Mouse (Mus musculus): ENCODE measurements around the gene Gng12. TPM values are rescaled to one million over a fixed set of nuclear protein-coding genes. Genes with fewer than 3 reads are reported as not detected.

Gng12 gene
- total and polyA plus RNA-seq, 2 experiments from 2014 or later, result 43.3 to 60.1 TPM

DNA sequence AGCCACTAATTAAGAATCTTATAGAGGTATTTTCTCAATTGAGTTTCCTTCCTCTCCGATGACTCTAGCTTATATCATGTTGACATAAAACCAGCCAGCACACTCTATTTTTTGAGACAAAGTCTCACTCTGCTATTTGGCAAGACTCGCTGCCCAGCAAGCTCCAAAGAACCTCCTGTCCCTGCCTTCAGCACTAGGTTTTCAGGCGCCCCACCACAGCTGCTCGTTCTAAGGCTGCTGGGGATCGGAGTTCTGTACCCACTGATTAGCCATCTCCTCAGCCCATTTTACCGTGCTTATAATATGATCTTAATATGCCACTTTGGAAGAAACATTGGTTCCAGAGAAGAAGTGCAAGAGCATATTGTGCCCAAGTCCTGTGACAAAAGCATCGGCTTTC, 26.3 kb downstream of the Gng12 start:
- Histone ChIP-seq H3K4me1 (ENCODE audit: insufficient read depth, low read length) (no peaks in the 10 kb centered on the region), H3K36me3 (ENCODE audit: insufficient read depth, low read length) (no peaks in the 10 kb centered on the region), H3K27ac (ENCODE audit: low read depth, low read length) (no peak overlapping the region), H3K4me3 (ENCODE audit: low read depth, low read length) (no peak overlapping the region), H3K9ac (replicated peaks; ENCODE audit: low read length, poor library complexity, severe bottlenecking) (no peak overlapping the region), H3K9me3 (ENCODE audit: low read length) (no peaks in the 10 kb centered on the region), H3K4me2 (ENCODE audit: low read depth, low read length, poor library complexity, severe bottlenecking) (no peak overlapping the region), H3K27me3 (ENCODE audit: insufficient read depth, low read length) (no peaks in the 10 kb centered on the region)
- ATAC-seq (ENCODE audit: low FRiP score), result no peak
- no peak for TF ChIP-seq CTCF (IDR thresholded peaks at IDR 0.05)
- 94% methylated on average over 7 of the region's 7 CpGs for WGBS
- no peak for DNase-seq (ENCODE audit: low spot score)

DNA sequence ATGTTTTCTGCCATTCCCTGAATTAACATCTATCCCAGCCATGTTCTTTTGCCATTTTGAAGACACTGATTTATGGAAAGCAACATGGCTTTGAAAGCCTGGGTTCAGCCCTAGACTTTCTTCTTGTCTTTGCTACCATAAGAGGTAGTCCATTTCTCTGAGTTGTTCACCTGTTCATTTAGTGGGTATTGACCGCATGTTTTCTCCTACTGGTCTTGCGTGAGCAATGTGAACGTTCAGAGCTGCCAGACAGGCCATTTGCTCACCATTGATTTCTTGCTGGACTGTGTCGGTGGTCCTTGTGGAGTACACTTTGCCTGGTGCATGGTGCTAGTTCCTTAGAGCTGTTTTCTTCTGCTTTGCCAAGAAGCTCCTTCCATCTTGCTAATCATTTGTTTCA, 27.7 kb downstream of the Gng12 start:
- Histone ChIP-seq H3K4me3 (ENCODE audit: low read depth, low read length) (no peak overlapping the region), H3K9me3 (ENCODE audit: low read length) (no peaks in the 10 kb centered on the region), H3K9ac (replicated peaks; ENCODE audit: low read length, poor library complexity, severe bottlenecking) (no peak overlapping the region), H3K4me2 (ENCODE audit: low read depth, low read length, poor library complexity, severe bottlenecking) (no peak overlapping the region), H3K36me3 (ENCODE audit: insufficient read depth, low read length) (no peaks in the 10 kb centered on the region), H3K27me3 (ENCODE audit: insufficient read depth, low read length) (no peaks in the 10 kb centered on the region), H3K4me1 (ENCODE audit: insufficient read depth, low read length) (no peaks in the 10 kb centered on the region), H3K27ac (ENCODE audit: low read depth, low read length) (no peak overlapping the region)
- WGBS, result 95% methylated on average over 4 of the region's 4 CpGs
- TF ChIP-seq CTCF (IDR thresholded peaks at IDR 0.05), result no peak
- ATAC-seq (ENCODE audit: low FRiP score) (no peak), DNase-seq (ENCODE audit: low spot score) (no peak)

DNA sequence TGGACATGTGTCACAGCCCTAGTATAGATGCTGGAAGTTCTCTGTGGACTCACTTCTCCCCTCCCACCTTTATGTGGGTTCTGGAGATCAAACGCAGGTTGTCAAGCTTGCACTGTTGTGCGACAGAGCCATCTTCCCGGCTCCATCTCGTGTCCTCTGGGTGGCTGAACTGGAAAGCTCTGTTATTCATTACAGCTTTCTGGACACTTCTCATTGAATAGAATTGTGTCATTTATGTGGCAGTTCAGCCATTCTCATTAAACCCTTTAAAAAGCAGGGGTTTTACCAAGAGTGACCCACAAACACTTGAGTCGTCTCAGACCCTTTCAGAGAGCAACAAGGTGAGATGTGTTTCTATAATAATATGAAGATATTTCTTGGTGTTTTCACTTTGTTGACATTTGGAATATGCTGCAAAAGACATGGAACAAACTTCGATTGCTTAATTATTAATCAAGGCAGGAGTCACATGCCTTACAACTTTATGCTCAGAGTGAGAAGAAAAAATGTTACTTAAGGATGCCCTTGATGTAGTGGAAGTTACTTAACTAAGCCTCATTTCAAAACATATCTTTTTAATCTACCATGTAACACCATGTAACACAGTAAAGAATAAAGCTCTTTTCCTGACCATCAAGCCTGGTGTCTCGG, 28.2 kb downstream of the Gng12 start:
- H3K4me3 ChIP-seq (ENCODE audit: low read depth, low read length), result no peak overlapping the region
- no peak overlapping the region for H3K4me2 ChIP-seq (ENCODE audit: low read depth, low read length, poor library complexity, severe bottlenecking)
- TF ChIP-seq CTCF (IDR thresholded peaks at IDR 0.05), result no peak
- no peaks in the 10 kb centered on the region for H3K9me3 ChIP-seq (ENCODE audit: low read length)
- no peaks in the 10 kb centered on the region for H3K36me3 ChIP-seq (ENCODE audit: insufficient read depth, low read length)
- H3K4me1 ChIP-seq (ENCODE audit: insufficient read depth, low read length), result no peaks in the 10 kb centered on the region
- ATAC-seq (ENCODE audit: low FRiP score) (no peak), DNase-seq (ENCODE audit: low spot score) (no peak)
- WGBS, result 81% methylated on average over 7 of the region's 7 CpGs
- H3K27ac ChIP-seq (ENCODE audit: low read depth, low read length), result no peak overlapping the region
- H3K27me3 ChIP-seq (ENCODE audit: insufficient read depth, low read length), result no peaks in the 10 kb centered on the region
- H3K9ac ChIP-seq (replicated peaks; ENCODE audit: low read length, poor library complexity, severe bottlenecking), result no peak overlapping the region

GRCm38 (mm10) chr6:66926269-66926668, 30.1 kb downstream of the Gng12 start:
- TF ChIP-seq CTCF (IDR thresholded peaks at IDR 0.05), result no peak
- no peak overlapping the region for H3K4me3 ChIP-seq (ENCODE audit: low read depth, low read length)
- no peak overlapping the region for H3K9ac ChIP-seq (replicated peaks; ENCODE audit: low read length, poor library complexity, severe bottlenecking)
- no peaks in the 10 kb centered on the region for H3K27me3 ChIP-seq (ENCODE audit: insufficient read depth, low read length)
- 38% methylated on average over 4 of the region's 4 CpGs for WGBS
- no peaks in the 10 kb centered on the region for H3K4me1 ChIP-seq (ENCODE audit: insufficient read depth, low read length)
- H3K9me3 ChIP-seq (ENCODE audit: low read length), result no peaks in the 10 kb centered on the region
- no peak overlapping the region for H3K27ac ChIP-seq (ENCODE audit: low read depth, low read length)
- no peak overlapping the region for H3K4me2 ChIP-seq (ENCODE audit: low read depth, low read length, poor library complexity, severe bottlenecking)
- ATAC-seq (ENCODE audit: low FRiP score) (no peak), DNase-seq (ENCODE audit: low spot score) (no peak)
- H3K36me3 ChIP-seq (ENCODE audit: insufficient read depth, low read length), result no peaks in the 10 kb centered on the region

DNA sequence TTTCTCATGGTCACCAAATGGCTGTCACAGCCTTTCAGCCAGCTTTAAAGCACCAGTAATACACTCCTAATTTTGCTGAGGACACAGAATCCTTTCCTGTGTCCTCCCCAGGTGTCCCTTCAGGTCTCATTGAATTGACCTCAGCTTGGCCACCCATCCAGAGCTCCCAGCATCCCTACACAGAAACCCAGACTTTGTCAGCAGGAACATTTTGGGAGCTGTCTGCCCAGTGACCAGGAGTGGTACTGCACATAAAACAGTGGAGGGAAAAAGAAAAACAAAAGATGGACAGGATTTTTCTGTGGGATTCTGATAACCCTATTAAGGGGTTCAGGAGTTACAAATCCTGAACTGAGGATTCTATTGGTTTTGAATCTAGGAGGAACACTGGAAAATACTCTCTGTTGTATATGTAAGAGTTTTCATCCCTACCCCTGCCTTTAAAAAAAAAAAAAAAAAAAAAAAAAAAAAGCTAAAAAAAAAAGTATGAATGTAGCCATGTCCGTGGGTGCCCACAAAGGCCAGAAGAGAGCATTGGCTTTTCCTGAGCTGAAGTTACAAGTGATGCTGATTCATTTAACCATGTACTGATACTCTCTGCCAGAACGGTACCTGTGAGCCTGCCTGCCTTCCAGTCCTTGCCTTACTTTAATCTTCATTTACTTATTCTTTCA, 32.9 kb downstream of the Gng12 start:
- Histone ChIP-seq H3K9ac (replicated peaks; ENCODE audit: low read length, poor library complexity, severe bottlenecking) (no peak overlapping the region), H3K27me3 (ENCODE audit: insufficient read depth, low read length) (no peaks in the 10 kb centered on the region), H3K27ac (ENCODE audit: low read depth, low read length) (no peak overlapping the region), H3K9me3 (ENCODE audit: low read length) (no peaks in the 10 kb centered on the region), H3K36me3 (ENCODE audit: insufficient read depth, low read length) (no peaks in the 10 kb centered on the region), H3K4me1 (ENCODE audit: insufficient read depth, low read length) (no peaks in the 10 kb centered on the region), H3K4me2 (ENCODE audit: low read depth, low read length, poor library complexity, severe bottlenecking) (no peak overlapping the region), H3K4me3 (ENCODE audit: low read depth, low read length) (no peak overlapping the region)
- WGBS, result 71% methylated on average over 2 of the region's 2 CpGs
- no peak for ATAC-seq (ENCODE audit: low FRiP score)
- DNase-seq (ENCODE audit: low spot score), result peak; percentile 22
- peak; percentile 47 for TF ChIP-seq CTCF (IDR thresholded peaks at IDR 0.05)

GRCm38 (mm10) chr6:66929694-66930093, 33.5 kb downstream of the Gng12 start:
- no peaks in the 10 kb centered on the region for H3K4me1 ChIP-seq (ENCODE audit: insufficient read depth, low read length)
- WGBS, result 77% methylated on average over 7 of the region's 7 CpGs
- ATAC-seq (ENCODE audit: low FRiP score), result no peak

More at GRCm38 (mm10) chr6:66929694-66930093, 33.5 kb downstream of the Gng12 start:
- DNase-seq (ENCODE audit: low spot score), result no peak
- Histone ChIP-seq H3K4me3 (ENCODE audit: low read depth, low read length) (no peak overlapping the region), H3K27ac (ENCODE audit: low read depth, low read length) (no peak overlapping the region), H3K36me3 (ENCODE audit: insufficient read depth, low read length) (no peaks in the 10 kb centered on the region), H3K4me2 (ENCODE audit: low read depth, low read length, poor library complexity, severe bottlenecking) (no peak overlapping the region), H3K9me3 (ENCODE audit: low read length) (no peaks in the 10 kb centered on the region), H3K27me3 (ENCODE audit: insufficient read depth, low read length) (no peaks in the 10 kb centered on the region), H3K9ac (replicated peaks; ENCODE audit: low read length, poor library complexity, severe bottlenecking) (no peak overlapping the region)
- TF ChIP-seq CTCF (IDR thresholded peaks at IDR 0.05), result no peak
